Mouse (Mus musculus) MEL (cell line): ENCODE measurements around the gene Suclg1.

Experiments used
- CTCF ChIP-seq, 3 experiments: IDR thresholded peaks in 2 of 3; conservative IDR thresholded peaks in 1 of 3; 2 replicates each; pipeline ENCODE4 v1.5.1; 2011 to 2012; ENCODE audit warnings: low read length in 3 of 3, low read depth in 2 of 3, mild to moderate bottlenecking in 2 of 3, improper control_type of control experiment in 1 of 3, inconsistent platforms in 1 of 3, mixed read lengths in 1 of 3, moderate library complexity in 1 of 3; ENCODE audit not compliant: control insufficient read depth in 1 of 3, insufficient read depth in 1 of 3, poor library complexity in 1 of 3, severe bottlenecking in 1 of 3
- GATA1 ChIP-seq: IDR thresholded peaks from 2 replicates; pipeline ENCODE4 v1.6.1; 2011; ENCODE audit warnings: low read depth, low read length, improper control_type of control experiment
- JUND ChIP-seq: IDR thresholded peaks from 2 replicates; pipeline ENCODE4 v1.6.1; 2011; ENCODE audit warnings: low read depth, mild to moderate bottlenecking, improper control_type of control experiment, low read length
- POLR2A ChIP-seq, 2 experiments: IDR thresholded peaks; 2 replicates each; pipeline ENCODE4 v1.6.1; 2011 to 2012; ENCODE audit warnings: low read length in 2 of 2, mild to moderate bottlenecking in 2 of 2, control low read depth in 1 of 2, improper control_type of control experiment in 1 of 2, low read depth in 1 of 2, moderate library complexity in 1 of 2; ENCODE audit not compliant: control insufficient read depth in 1 of 2, insufficient read depth in 1 of 2, poor library complexity in 1 of 2
- POLR2AphosphoS5 ChIP-seq: IDR thresholded peaks from 2 replicates; pipeline ENCODE4 v1.6.1; 2012; ENCODE audit warnings: low read depth, borderline replicate concordance, mild to moderate bottlenecking, inconsistent platforms, low read length, moderate library complexity, mixed read lengths
- TAL1 ChIP-seq: IDR thresholded peaks from 2 replicates; pipeline ENCODE4 v1.6.1; 2012; ENCODE audit warnings: mild to moderate bottlenecking, inconsistent platforms, low read length, moderate library complexity, mixed read lengths
- USF1 ChIP-seq: IDR thresholded peaks from 2 replicates; pipeline ENCODE4 v1.6.1; 2014; ENCODE audit warnings: low read depth, mild to moderate bottlenecking, inconsistent platforms, low read length, improper control_type of control experiment, moderate library complexity
- ZC3H11A ChIP-seq: IDR thresholded peaks from 2 replicates; pipeline ENCODE4 v1.6.1; 2012; ENCODE audit warnings: low read depth, mild to moderate bottlenecking, inconsistent platforms, low read length, improper control_type of control experiment
- ZKSCAN1 ChIP-seq: IDR thresholded peaks from 2 replicates; pipeline ENCODE4 v1.6.1; 2012; ENCODE audit warnings: low read depth, mild to moderate bottlenecking, inconsistent platforms, low read length, improper control_type of control experiment, moderate library complexity
- ZMIZ1 ChIP-seq: IDR thresholded peaks from 2 replicates; pipeline ENCODE4 v1.6.1; 2012; ENCODE audit warnings: low read depth, mild to moderate bottlenecking, inconsistent platforms, low read length, improper control_type of control experiment, moderate library complexity

DNA sequence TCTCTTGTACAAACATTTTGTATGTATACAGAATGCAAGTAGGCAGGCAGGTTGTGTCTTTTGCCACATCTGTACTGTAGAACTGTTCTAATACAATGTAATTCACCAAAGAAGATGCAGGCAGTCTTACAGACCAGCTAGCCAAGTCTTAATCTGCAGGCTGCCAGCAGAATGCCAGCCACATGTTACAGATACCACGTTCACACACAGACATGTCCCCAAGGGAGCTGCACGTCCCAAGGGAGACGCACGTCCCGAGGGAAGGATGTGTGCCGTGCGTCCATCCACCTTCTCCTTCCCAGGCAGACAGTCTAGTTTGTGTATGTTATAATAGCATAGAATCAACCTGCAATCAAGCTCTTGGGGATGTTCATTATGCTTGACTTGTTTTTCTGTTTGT lies 8.9 kb downstream of the Suclg1 start:
- TF ChIP-seq ZC3H11A (no peak), USF1 (no peak), TAL1 (no peak), GATA1 (no peak), JUND (no peak), CTCF (IDR thresholded peaks at IDR 0.05 in 2 of 3, conservative IDR thresholded peaks at IDR 0.05 in 1 of 3; ENCODE audit: control insufficient read depth in 1 of 3, insufficient read depth in 1 of 3, low read depth in 2 of 3, low read length in 3 of 3, poor library complexity in 1 of 3, severe bottlenecking in 1 of 3) (no peak), ZKSCAN1 (no peak), POLR2AphosphoS5 (no peak), ZMIZ1 (no peak), POLR2A (IDR thresholded peaks at IDR 0.05; ENCODE audit: control insufficient read depth in 1 of 2, insufficient read depth in 1 of 2, low read depth in 1 of 2, low read length in 2 of 2, poor library complexity in 1 of 2) (no peak)
